Mouse (Mus musculus) ES-E14 (cell line): Measurements from ENCODE around the gene Smim14.

ENCODE experiments used
- CHD2 ChIP-seq: IDR thresholded peaks from 2 replicates; pipeline ENCODE4 v1.6.1; 2014; ENCODE audit warnings: mild to moderate bottlenecking, low read depth, low read length, inconsistent platforms
- ZC3H11A ChIP-seq: IDR thresholded peaks from 2 replicates; pipeline ENCODE4 v1.6.1; 2012; ENCODE audit warnings: low read depth, mild to moderate bottlenecking, inconsistent platforms, low read length, borderline replicate concordance
- ZNF384 ChIP-seq: IDR thresholded peaks from 2 replicates; pipeline ENCODE4 v1.6.1; 2012; ENCODE audit warnings: low read depth, low read length, inconsistent platforms

DNA sequence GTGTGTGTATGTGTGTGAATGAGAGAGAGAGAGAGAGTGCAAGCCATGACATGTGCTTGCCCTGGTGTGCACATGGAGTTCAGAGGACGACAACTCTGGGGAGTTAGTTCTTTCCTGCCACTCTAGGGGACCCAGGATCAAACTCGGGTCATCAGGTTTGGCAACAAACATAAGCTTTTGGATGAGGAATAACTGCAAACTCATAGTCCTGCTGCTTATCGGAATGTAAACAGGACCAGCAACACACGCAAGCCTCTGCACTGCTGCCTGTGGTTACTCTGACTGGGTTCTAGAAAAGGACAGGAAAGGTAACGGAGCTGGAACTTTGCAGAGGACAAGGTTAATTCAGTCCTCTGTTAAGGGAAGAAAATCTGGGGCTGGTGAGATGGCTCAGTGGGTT lies 111.7 kb downstream of the Smim14 start:
- TF ChIP-seq CHD2 = no peak
- TF ChIP-seq ZNF384 = no peak
- TF ChIP-seq ZC3H11A = no peak
